Mouse (Mus musculus) neutrophil, adult 59 days (primary cell): ENCODE measurements around the gene Lrpprc. TPM values are rescaled to one million over a fixed set of nuclear protein-coding genes. Genes with fewer than 3 reads are reported as not detected.

Source experiments
- total RNA-seq, 2 experiments: library from RNA; stranded (reverse); gene quantifications; 1 replicate in 1 of 2; 2 replicates in 1 of 2; pipeline ENCODE4 v1.2.4; 2023

The Lrpprc gene
- total RNA-seq, result 10 to 100 TPM; 14.1 to 17.0 TPM

GRCm38 (mm10) chr17:84790447-84791098, at the start of gene Lrpprc:
TSS of gene Lrpprc (minus strand) at chr17:84790789.

GRCm38 (mm10) chr17:84682734-84683717, 107.6 kb downstream of the Lrpprc start, which contains the start of gene Abcg5:
TSS of gene Abcg5 (minus strand) at chr17:84683011.

GRCm38 (mm10) chr17:84675951-84676366, 114.6 kb downstream of the Lrpprc start, which contains the start of gene Abcg8:
TSS of gene Abcg8 (plus strand) at chr17:84676302.

Other genes with a start within 250 kb of the Lrpprc start
- 1 to 10 TPM in 1 of 2 experiments, under 1 TPM in 1; 0.64 to 1.4 TPM for gene Dync2li1, start 164.3 kb downstream of the Lrpprc start, total RNA-seq
- gene Abcg8, start 114.5 kb downstream of the Lrpprc start, total RNA-seq, result not detected
- gene Abcg5, start 107.8 kb downstream of the Lrpprc start, total RNA-seq, result not detected
- gene Ppm1b, start 166.0 kb upstream of the Lrpprc start, total RNA-seq, result 10 to 100 TPM; 41.0 to 41.5 TPM
- gene Slc3a1, start 237.6 kb upstream of the Lrpprc start, total RNA-seq, result under 1 TPM; 0.33 to 0.44 TPM